Mouse (Mus musculus): ENCODE results near the gene Rufy2.

DNA sequence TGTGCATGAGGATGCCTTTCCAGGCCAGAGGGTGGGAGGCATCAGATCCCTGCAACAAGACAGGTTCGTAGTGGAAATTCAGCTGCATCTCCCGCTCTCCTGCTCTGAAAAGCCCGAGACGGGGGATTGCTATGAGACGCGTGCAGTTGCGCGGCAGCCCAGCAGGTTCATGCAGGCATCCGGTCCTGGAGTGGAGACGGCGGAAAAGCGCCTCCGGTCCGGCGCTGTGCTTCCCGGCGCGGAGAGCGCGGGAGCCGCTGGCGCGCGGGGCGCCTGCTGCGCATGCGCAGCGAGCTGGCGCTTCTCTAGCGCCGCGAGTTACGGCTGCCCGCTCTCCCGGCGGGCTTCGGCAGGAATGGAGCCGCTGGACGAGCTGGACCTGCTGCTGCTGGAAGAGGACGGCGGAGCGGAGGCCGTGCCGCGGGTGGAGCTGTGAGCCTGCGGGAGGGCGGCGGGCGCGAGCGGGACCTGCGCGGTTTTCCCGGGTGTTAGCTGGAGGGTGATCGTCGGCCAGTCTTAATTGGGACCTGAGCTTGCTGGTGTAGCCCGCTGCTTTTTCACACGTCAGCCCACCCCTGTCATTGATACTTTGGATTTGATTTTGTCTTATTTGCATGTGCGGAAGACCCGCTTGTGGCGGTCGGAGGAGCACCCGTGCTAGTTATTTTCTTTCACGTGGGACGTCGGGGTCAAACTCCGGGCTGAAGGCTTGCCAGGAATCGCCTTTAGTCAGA is 33.1 kb upstream of the Rufy2 start, which contains the start of gene Dna2:
- no peak for TF ChIP-seq CTCF (IDR thresholded peaks at IDR 0.05; ENCODE audit: low read depth)
- no peak for TF ChIP-seq EP300 (IDR thresholded peaks at IDR 0.05; ENCODE audit: low read depth)
